Mouse (Mus musculus) midbrain, embryonic 16.5 days (tissue): ENCODE data around the gene Rab37. TPM values are rescaled to one million over a fixed set of nuclear protein-coding genes. Genes with fewer than 3 reads are reported as not detected.

Experiments
- ATAC-seq: fragments of 200-750 bp; cut with Nextera tagmentation; 2 replicates; pipeline ENCODE4 v1.8.0; 2017; ENCODE audit warnings: moderate TSS enrichment
- H3K27ac ChIP-seq: fragments of 300-500 bp; sonication (generic); 2 replicates; pipeline ENCODE4 v1.5.1; 2014; ENCODE audit warnings: mild to moderate bottlenecking, low read length, mixed read lengths
- H3K27me3 ChIP-seq: fragments of 300-500 bp; sonication (generic); 2 replicates; pipeline ENCODE4 v1.6.1; 2014; ENCODE audit warnings: low read depth, low read length, mixed read lengths; ENCODE audit not compliant: control insufficient read depth, insufficient read depth
- H3K36me3 ChIP-seq: fragments of 300-500 bp; sonication (generic); 2 replicates; pipeline ENCODE4 v1.6.1; 2014; ENCODE audit warnings: mild to moderate bottlenecking, low read length, moderate library complexity, mixed read lengths; ENCODE audit not compliant: control insufficient read depth, insufficient read depth
- H3K4me1 ChIP-seq: fragments of 300-500 bp; sonication (generic); 2 replicates; pipeline ENCODE4 v1.6.1; 2014; ENCODE audit warnings: mild to moderate bottlenecking, low read length, mixed read lengths; ENCODE audit not compliant: control insufficient read depth, insufficient read depth
- H3K4me2 ChIP-seq: fragments of 300-500 bp; sonication (generic); 2 replicates; pipeline ENCODE4 v1.6.1; 2014; ENCODE audit warnings: mild to moderate bottlenecking, low read length, mixed read lengths
- H3K4me3 ChIP-seq: fragments of 300-500 bp; sonication (generic); 2 replicates; pipeline ENCODE4 v1.5.1; 2014; ENCODE audit warnings: low read depth, mild to moderate bottlenecking, low read length, moderate library complexity, mixed read lengths
- H3K9ac ChIP-seq: fragments of 300-500 bp; sonication (generic); 2 replicates; pipeline ENCODE4 v1.6.1; 2014; ENCODE audit warnings: low read depth, low read length, mixed read lengths
- H3K9me3 ChIP-seq: fragments of 300-500 bp; sonication (generic); replicated peaks from 2 replicates; pipeline ENCODE4 v1.6.1; 2014; ENCODE audit warnings: mild to moderate bottlenecking, low read length, mixed read lengths; ENCODE audit not compliant: control insufficient read depth, poor library complexity, severe bottlenecking
- WGBS: fragments of 180-500 bp; shearing (Covaris S2); extraction: QIAGEN DNeasy Blood & Tissue Kit; methylation state at CpG from one replicate; pipeline ENCODE4 v1.1.7; 2014; 5-methylcytosine and 5-hydroxymethylcytosine counted together
- polyA plus RNA-seq: library from polyadenylated mRNA; unstranded; fragments of >200 nt; fragmentation: Nextera tagmentation; extraction: Ambion mirVana; gene quantifications from 2 replicates; pipeline ENCODE4 v1.2.1, GENCODE M21; 2015

Rab37 gene
- polyA plus RNA-seq, 1 experiment from 2014 or later: 1.0 TPM

DNA sequence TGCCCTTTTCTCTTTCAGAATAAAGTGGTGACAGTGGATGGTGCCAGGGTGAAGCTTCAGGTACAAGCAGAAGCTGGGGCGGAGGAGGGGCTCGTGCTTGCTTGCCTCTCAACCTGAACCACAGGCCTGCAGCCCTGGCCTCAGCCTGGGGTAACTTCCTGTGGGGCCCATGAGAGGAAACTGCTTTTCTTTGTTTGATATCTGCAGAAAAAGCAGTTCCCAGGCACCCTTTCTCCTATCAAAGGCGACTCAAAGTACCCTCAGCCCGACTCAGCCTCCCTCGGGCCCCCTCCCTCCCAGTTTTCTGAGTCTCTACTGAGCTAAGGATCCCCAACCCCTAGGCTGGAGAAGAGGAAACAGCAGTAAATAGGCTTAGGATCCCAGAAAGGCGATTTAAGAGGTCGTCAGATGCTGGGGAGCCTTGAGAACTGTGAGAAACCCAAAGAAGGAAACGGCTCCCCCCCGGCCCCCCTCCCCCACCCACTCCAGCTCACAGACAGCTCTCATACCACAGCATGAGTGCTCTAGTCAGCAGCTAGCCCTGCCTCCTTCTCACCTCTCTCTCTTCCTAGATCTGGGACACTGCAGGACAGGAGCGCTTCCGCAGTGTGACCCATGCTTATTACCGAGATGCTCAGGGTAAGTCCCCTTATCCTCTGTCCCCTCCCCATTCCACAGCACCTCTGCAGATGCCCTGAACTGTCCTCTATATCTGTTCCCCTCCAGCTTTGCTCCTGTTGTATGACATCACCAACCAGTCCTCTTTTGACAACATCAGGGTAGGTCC, 66.9 kb downstream of the Rab37 start:
- H3K4me3 ChIP-seq: no peak overlapping the region
- WGBS: 46% methylated on average over 12 of the region's 12 CpGs
- H3K27ac ChIP-seq: no peak overlapping the region
- H3K27me3 ChIP-seq: peaks cover 37% of the 10 kb centered on the region
- H3K36me3 ChIP-seq: no peaks in the 10 kb centered on the region
- H3K9me3 ChIP-seq: peaks cover 4% of the 10 kb centered on the region; the same call in 1 of the 2 replicates
- H3K9ac ChIP-seq: no peak overlapping the region
- no peak for ATAC-seq
- no peak overlapping the region for H3K4me2 ChIP-seq
- peaks cover 12% of the 10 kb centered on the region for H3K4me1 ChIP-seq

- H3K4me2 ChIP-seq: no peak overlapping the region
- H3K4me3 ChIP-seq: no peak overlapping the region
- peaks cover 35% of the 10 kb centered on the region for H3K27me3 ChIP-seq
- no peak overlapping the region for H3K27ac ChIP-seq
- no peaks in the 10 kb centered on the region for H3K36me3 ChIP-seq
- WGBS: 44% methylated on average over 11 of the region's 11 CpGs
- no peak overlapping the region for H3K9ac ChIP-seq
- H3K4me1 ChIP-seq: peaks cover 19% of the 10 kb centered on the region
- H3K9me3 ChIP-seq: peaks cover 4% of the 10 kb centered on the region; the same call in 1 of the 2 replicates
- ATAC-seq: no peak
Measured at GRCm38 (mm10) chr11:115160016-115160797, 69.0 kb downstream of the Rab37 start.

- peaks cover 39% of the 10 kb centered on the region for H3K27me3 ChIP-seq
- no peak for ATAC-seq
- no peak overlapping the region for H3K9ac ChIP-seq
- H3K4me1 ChIP-seq: peaks cover 19% of the 10 kb centered on the region
- H3K4me2 ChIP-seq: no peak overlapping the region
- no peaks in the 10 kb centered on the region for H3K36me3 ChIP-seq
- no peak overlapping the region for H3K27ac ChIP-seq
- H3K4me3 ChIP-seq: no peak overlapping the region
- 25% methylated on average over 10 of the region's 10 CpGs for whole genome bisulfite sequencing
- peaks cover 4% of the 10 kb centered on the region; the same call in 1 of the 2 replicates for H3K9me3 ChIP-seq
Measured at GRCm38 (mm10) chr11:115160883-115161577, 69.8 kb downstream of the Rab37 start.

GRCm38 (mm10) chr11:115161578-115162204, 70.5 kb downstream of the Rab37 start:
- no peak for ATAC-seq

GRCm38 (mm10) chr11:115162205-115162601, 71.0 kb downstream of the Rab37 start:
- Histone ChIP-seq H3K4me1 (peaks cover 19% of the 10 kb centered on the region), H3K27ac (0 out of 2 replicates have a peak overlapping the region, but pooled peaks have one; percentile 40), H3K9ac (no peak overlapping the region), H3K27me3 (peaks cover 42% of the 10 kb centered on the region), H3K9me3 (peaks cover 4% of the 10 kb centered on the region; the same call in 1 of the 2 replicates), H3K36me3 (no peaks in the 10 kb centered on the region), H3K4me2 (peak overlapping the region; percentile 64; the same call in 1 of the 2 replicates), H3K4me3 (no peak overlapping the region)
- no peak for ATAC-seq
- 22% methylated on average over 9 of the region's 9 CpGs for WGBS

More at GRCm38 (mm10) chr11:115161578-115162204, 70.5 kb downstream of the Rab37 start:
- Histone ChIP-seq H3K27ac (no peak overlapping the region), H3K4me3 (no peak overlapping the region), H3K27me3 (peaks cover 42% of the 10 kb centered on the region), H3K9me3 (peaks cover 4% of the 10 kb centered on the region; the same call in 1 of the 2 replicates), H3K4me2 (no peak overlapping the region), H3K4me1 (peaks cover 19% of the 10 kb centered on the region), H3K9ac (no peak overlapping the region), H3K36me3 (no peaks in the 10 kb centered on the region)
- WGBS: 71% methylated on average over 9 of the region's 9 CpGs

- Histone ChIP-seq H3K27ac (peak within 1 kb of the TSS; percentile 58; the same call in 1 of the 2 replicates), H3K4me1 (peaks cover 19% of the 10 kb centered on the region), H3K9ac (peak within 1 kb of the TSS; percentile 32), H3K27me3 (peaks cover 42% of the 10 kb centered on the region), H3K36me3 (no peaks in the 10 kb centered on the region), H3K4me3 (peak within 1 kb of the TSS; percentile 49), H3K9me3 (peaks cover 4% of the 10 kb centered on the region; the same call in 1 of the 2 replicates), H3K4me2 (peak within 1 kb of the TSS; percentile 64)
- WGBS: under 1% methylated on average over 46 of the region's 47 CpGs
- peak; percentile 91 for ATAC-seq
Measured at GRCm38 (mm10) chr11:115162832-115163480, 71.7 kb downstream of the Rab37 start, which contains the start of gene Slc9a3r1. Slc9a3r1 (plus strand) TSS chr11:115163341.

GRCm38 (mm10) chr11:115163568-115164150, 72.4 kb downstream of the Rab37 start:
- H3K9me3 ChIP-seq: peaks cover 4% of the 10 kb centered on the region; the same call in 1 of the 2 replicates
- peaks cover 42% of the 10 kb centered on the region for H3K27me3 ChIP-seq
- WGBS: under 1% methylated on average over 47 of the region's 47 CpGs
- peak overlapping the region; percentile 32 for H3K9ac ChIP-seq
- ATAC-seq: 0 out of 2 replicates have a peak, but pooled peaks have one; percentile 26
- H3K36me3 ChIP-seq: no peaks in the 10 kb centered on the region
- peak overlapping the region; percentile 58; the same call in 1 of the 2 replicates for H3K27ac ChIP-seq
- H3K4me2 ChIP-seq: peak overlapping the region; percentile 64
- H3K4me1 ChIP-seq: peaks cover 19% of the 10 kb centered on the region
- H3K4me3 ChIP-seq: peak overlapping the region; percentile 49
